Mouse (Mus musculus): ENCODE results near the gene Chadl.

Gene Chadl

GRCm38 (mm10) chr15:81700601-81701000 is 3.5 kb upstream of the Chadl start:
- DNase-seq (ENCODE audit: low spot score in 2 of 2): no peak

- DNase-seq (ENCODE audit: low spot score in 2 of 2): no peak
These were observed 3.1 kb upstream of the Chadl start for GRCm38 (mm10) chr15:81700161-81700560.

- DNase-seq (ENCODE audit: low spot score in 2 of 2): no peak
These were observed 1.4 kb upstream of the Chadl start for GRCm38 (mm10) chr15:81698532-81698931.

- no peak for DNase-seq (ENCODE audit: low spot score in 2 of 2)
These were observed 760 bp upstream of the Chadl start for GRCm38 (mm10) chr15:81697847-81698246.

- DNase-seq (ENCODE audit: low spot score in 2 of 2): no peak
These were observed 2.2 kb downstream of the Chadl start for GRCm38 (mm10) chr15:81694891-81695290.

GRCm38 (mm10) chr15:81693967-81694881 is 2.9 kb downstream of the Chadl start:
- DNase-seq (ENCODE audit: low spot score in 2 of 2): peak; percentile 84 to 93

- DNase-seq (ENCODE audit: low spot score in 2 of 2): no peak
These were observed 3.6 kb downstream of the Chadl start for GRCm38 (mm10) chr15:81693366-81693966.

- DNase-seq (ENCODE audit: low spot score in 2 of 2): no peak
These were observed 16.7 kb downstream of the Chadl start for GRCm38 (mm10) chr15:81680301-81680805.

- no peak for DNase-seq (ENCODE audit: low spot score in 2 of 2)
These were observed 20.4 kb downstream of the Chadl start for GRCm38 (mm10) chr15:81676637-81677036.

GRCm38 (mm10) chr15:81670231-81670640 is 26.9 kb downstream of the Chadl start:
- DNase-seq (ENCODE audit: low spot score in 2 of 2): no peak

GRCm38 (mm10) chr15:81666957-81667356 is 30.1 kb downstream of the Chadl start:
- no peak for DNase-seq (ENCODE audit: low spot score in 2 of 2)

- peak; percentile 90 to 95 for DNase-seq (ENCODE audit: low spot score in 2 of 2)
These were observed 33.2 kb downstream of the Chadl start, which contains the start of gene L3mbtl2 for GRCm38 (mm10) chr15:81663697-81664561. L3mbtl2 (plus strand) TSS chr15:81663889.

GRCm38 (mm10) chr15:81663281-81663680 is 33.8 kb downstream of the Chadl start:
- DNase-seq (ENCODE audit: low spot score in 2 of 2): no peak

GRCm38 (mm10) chr15:81661701-81662100 is 35.4 kb downstream of the Chadl start:
- DNase-seq (ENCODE audit: low spot score in 2 of 2): no peak

- DNase-seq (ENCODE audit: low spot score in 2 of 2): no peak
These were observed 46.5 kb downstream of the Chadl start for GRCm38 (mm10) chr15:81650636-81651035.

GRCm38 (mm10) chr15:81649516-81650455 is 47.3 kb downstream of the Chadl start:
- no peak for DNase-seq (ENCODE audit: low spot score in 2 of 2)
